Mouse (Mus musculus) stomach, postnatal 0 days (tissue): ENCODE data around the gene Dpf3. TPM values are rescaled to one million over a fixed set of nuclear protein-coding genes. Genes with fewer than 3 reads are reported as not detected.

ENCODE experiments used
- ATAC-seq: fragments of 200-750 bp; cut with Nextera tagmentation; 2 replicates; pipeline ENCODE4 v1.8.0; 2017; ENCODE audit not compliant: low FRiP score, low TSS enrichment
- DNase-seq: peaks from one replicate; pipeline ENCODE4 v3.0.0-alpha.2; 2016; ENCODE audit warnings: low spot score
- H3K27ac ChIP-seq: fragments of 300-500 bp; sonication (generic); replicated peaks from 2 replicates; pipeline ENCODE4 v1.5.1; 2014; ENCODE audit warnings: mild to moderate bottlenecking, control low read depth
- H3K27me3 ChIP-seq: fragments of 300-500 bp; sonication (generic); 2 replicates; pipeline ENCODE4 v1.6.1; 2014; ENCODE audit warnings: low read length; ENCODE audit not compliant: control insufficient read depth, insufficient read depth
- H3K36me3 ChIP-seq: fragments of 300-500 bp; sonication (generic); 2 replicates; pipeline ENCODE4 v1.6.1; 2014; ENCODE audit warnings: low read length, mixed read lengths; ENCODE audit not compliant: control insufficient read depth, insufficient read depth
- H3K4me1 ChIP-seq: fragments of 300-500 bp; sonication (generic); replicated peaks from 2 replicates; pipeline ENCODE4 v1.6.1; 2014; ENCODE audit warnings: antibody characterized with exemption; ENCODE audit not compliant: control insufficient read depth, insufficient read depth
- H3K4me2 ChIP-seq: fragments of 300-500 bp; sonication (generic); replicated peaks from 2 replicates; pipeline ENCODE4 v1.6.1; 2014; ENCODE audit warnings: low read depth, mild to moderate bottlenecking, control low read depth, moderate library complexity
- H3K4me3 ChIP-seq: fragments of 300-500 bp; sonication (generic); 2 replicates; pipeline ENCODE4 v1.5.1; 2014; ENCODE audit warnings: low read depth, low read length, control low read depth
- H3K9ac ChIP-seq: fragments of 300-500 bp; sonication (generic); 2 replicates; pipeline ENCODE4 v1.6.1; 2014; ENCODE audit warnings: mild to moderate bottlenecking, low read length, control low read depth, mixed read lengths
- H3K9me3 ChIP-seq: fragments of 300-500 bp; sonication (generic); 2 replicates; pipeline ENCODE4 v1.6.1; 2016; ENCODE audit warnings: low read length; ENCODE audit not compliant: control insufficient read depth
- CTCF ChIP-seq: IDR thresholded peaks from 2 replicates; pipeline ENCODE4 v1.5.1; 2016; ENCODE audit warnings: antibody characterized with exemption, low read depth, mild to moderate bottlenecking, moderate library complexity
- EP300 ChIP-seq: optimal IDR thresholded peaks from 2 replicates; pipeline ENCODE3; 2016; ENCODE audit warnings: antibody characterized with exemption
- WGBS: fragments of 180-500 bp; shearing (Covaris S2); extraction: QIAGEN DNeasy Blood & Tissue Kit; methylation state at CpG from one replicate; pipeline ENCODE4 v1.1.7; 2014; 5-methylcytosine and 5-hydroxymethylcytosine counted together
- polyA plus RNA-seq: library from polyadenylated mRNA; unstranded; fragments of >200 nt; fragmentation: Nextera tagmentation; extraction: Ambion mirVana; gene quantifications from 2 replicates; pipeline ENCODE4 v1.2.1, GENCODE M21; 2015

The Dpf3 gene
- polyA plus RNA-seq, 1 experiment from 2014 or later, result 3.0 TPM

DNA sequence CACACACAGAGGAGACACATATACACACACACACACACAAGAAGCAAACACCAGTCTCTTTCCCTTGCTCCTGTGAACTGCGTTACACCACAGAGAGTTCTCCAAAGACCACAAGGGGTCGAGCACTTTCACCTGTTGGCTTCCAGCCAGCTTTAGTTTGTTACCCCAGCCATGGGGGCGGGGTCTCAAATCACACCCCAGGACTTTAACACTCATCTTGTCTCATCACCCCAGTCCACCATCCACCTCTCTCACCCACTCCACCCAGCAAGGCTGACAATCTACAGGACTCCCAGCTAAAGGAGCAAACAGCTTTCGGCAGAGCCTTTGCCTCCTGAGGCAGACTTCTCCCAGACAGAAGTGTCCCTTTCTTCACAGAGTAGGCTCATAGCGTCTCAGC is 85.2 kb downstream of the Dpf3 start:
- no peak for ATAC-seq
- Histone ChIP-seq H3K27me3 (no peaks in the 10 kb centered on the region), H3K9me3 (no peaks in the 10 kb centered on the region), H3K9ac (no peak overlapping the region), H3K27ac (no peak overlapping the region), H3K4me2 (no peak overlapping the region), H3K4me1 (no peaks in the 10 kb centered on the region), H3K36me3 (no peaks in the 10 kb centered on the region), H3K4me3 (no peak overlapping the region)
- no peak for DNase-seq
- TF ChIP-seq CTCF (no peak), EP300 (no peak)
- WGBS, result 60% methylated on average over 5 of the region's 5 CpGs

DNA sequence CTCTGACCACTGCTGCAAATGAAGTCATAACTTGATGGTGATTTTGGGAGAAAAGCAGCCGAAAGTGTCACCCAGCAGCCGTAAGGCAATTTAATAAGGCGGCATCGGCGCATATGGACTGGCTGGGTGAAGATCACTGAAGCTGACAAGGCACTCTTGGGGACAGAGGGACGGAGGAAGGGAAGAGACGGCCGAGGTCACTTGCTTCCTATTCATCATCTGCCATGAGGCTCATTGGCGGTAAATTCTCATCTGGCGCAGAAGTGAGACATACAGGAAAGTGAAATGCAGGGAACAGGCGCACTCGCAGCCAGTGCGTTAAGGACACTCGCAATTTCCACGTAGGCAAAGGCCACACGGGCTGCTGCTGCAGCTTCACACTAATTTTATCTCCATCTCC is 95.5 kb downstream of the Dpf3 start:
- TF ChIP-seq CTCF (no peak), EP300 (no peak)
- H3K4me1 ChIP-seq, result no peaks in the 10 kb centered on the region
- H3K9ac ChIP-seq, result no peak overlapping the region
- H3K27ac ChIP-seq, result no peak overlapping the region
- no peak overlapping the region for H3K4me2 ChIP-seq
- no peaks in the 10 kb centered on the region for H3K36me3 ChIP-seq
- WGBS, result 82% methylated on average over 16 of the region's 16 CpGs
- H3K27me3 ChIP-seq, result no peaks in the 10 kb centered on the region
- no peaks in the 10 kb centered on the region for H3K9me3 ChIP-seq
- no peak for DNase-seq
- no peak for ATAC-seq
- no peak overlapping the region for H3K4me3 ChIP-seq

GRCm38 (mm10) chr12:83387554-83387953 is 100.0 kb downstream of the Dpf3 start:
- no peak for DNase-seq
- no peak for ATAC-seq

GRCm38 (mm10) chr12:83381072-83381471 is 106.4 kb downstream of the Dpf3 start:
- no peak overlapping the region for H3K9ac ChIP-seq
- H3K36me3 ChIP-seq, result no peaks in the 10 kb centered on the region
- ATAC-seq, result no peak
- no peaks in the 10 kb centered on the region for H3K9me3 ChIP-seq
- H3K27me3 ChIP-seq, result no peaks in the 10 kb centered on the region
- H3K4me1 ChIP-seq, result no peaks in the 10 kb centered on the region
- H3K4me2 ChIP-seq, result no peak overlapping the region
- WGBS, result 57% methylated on average over 6 of the region's 7 CpGs
- H3K4me3 ChIP-seq, result no peak overlapping the region
- DNase-seq, result no peak
- TF ChIP-seq CTCF (no peak), EP300 (no peak)
- no peak overlapping the region for H3K27ac ChIP-seq

More at GRCm38 (mm10) chr12:83387554-83387953, 100.0 kb downstream of the Dpf3 start:
- H3K27me3 ChIP-seq, result no peaks in the 10 kb centered on the region
- no peaks in the 10 kb centered on the region for H3K4me1 ChIP-seq
- TF ChIP-seq CTCF (no peak), EP300 (no peak)
- H3K4me3 ChIP-seq, result no peak overlapping the region
- H3K27ac ChIP-seq, result no peak overlapping the region
- no peaks in the 10 kb centered on the region for H3K9me3 ChIP-seq
- 45% methylated on average over 3 of the region's 3 CpGs for WGBS
- H3K36me3 ChIP-seq, result no peaks in the 10 kb centered on the region
- H3K9ac ChIP-seq, result no peak overlapping the region
- H3K4me2 ChIP-seq, result no peak overlapping the region

- TF ChIP-seq CTCF (no peak), EP300 (no peak)
- DNase-seq (no peak), ATAC-seq (no peak)
- Histone ChIP-seq H3K36me3 (no peaks in the 10 kb centered on the region), H3K9me3 (no peaks in the 10 kb centered on the region), H3K27ac (no peak overlapping the region), H3K4me2 (no peak overlapping the region), H3K4me3 (no peak overlapping the region), H3K9ac (no peak overlapping the region), H3K4me1 (no peaks in the 10 kb centered on the region), H3K27me3 (no peaks in the 10 kb centered on the region)
- WGBS, result 44% methylated on average over 3 of the region's 3 CpGs
These were observed 107.5 kb downstream of the Dpf3 start for GRCm38 (mm10) chr12:83380016-83380415.

DNA sequence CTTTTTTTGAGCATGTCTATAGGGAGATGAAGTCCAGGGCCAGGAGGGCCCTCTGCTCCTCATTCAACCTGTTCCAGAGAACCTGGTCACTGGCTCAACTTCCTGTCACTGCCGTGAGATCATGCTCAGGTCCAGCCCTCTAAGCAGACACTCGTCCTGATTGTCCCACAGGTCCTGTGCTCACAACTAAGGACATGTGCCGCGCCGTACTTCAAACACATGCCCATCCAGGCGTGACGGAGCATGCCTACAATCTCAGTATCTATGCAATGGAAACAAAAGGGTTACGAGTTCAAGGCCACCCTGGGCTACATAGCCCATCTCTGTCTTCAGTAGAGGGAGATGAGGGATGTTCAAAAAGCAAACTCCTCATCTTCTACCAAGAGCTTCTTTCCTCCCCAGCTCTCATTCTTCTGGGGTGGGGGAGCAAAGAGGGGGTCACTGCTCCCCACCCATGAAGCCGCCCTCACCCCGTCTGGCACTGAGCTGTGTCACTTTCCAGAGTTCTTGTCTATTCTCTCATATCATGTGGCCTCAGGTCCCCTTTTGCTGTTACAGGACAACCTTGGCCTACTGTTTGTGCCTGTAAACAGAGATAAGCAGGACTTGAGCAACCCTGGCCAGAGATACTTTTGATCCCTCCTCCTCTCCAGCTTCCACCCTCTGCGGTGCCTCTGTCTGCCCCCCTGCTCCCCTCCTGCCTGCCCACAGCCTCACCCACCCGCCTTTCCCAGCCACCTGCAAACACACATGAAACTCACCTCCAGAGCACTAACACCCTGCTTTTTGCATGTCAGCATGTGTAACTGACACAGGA is 112.3 kb downstream of the Dpf3 start:
- TF ChIP-seq EP300, result no peak
- no peak for TF ChIP-seq CTCF
- no peak overlapping the region for H3K4me3 ChIP-seq
- H3K9me3 ChIP-seq, result no peaks in the 10 kb centered on the region
- no peak overlapping the region for H3K4me2 ChIP-seq
- H3K27ac ChIP-seq, result no peak overlapping the region
- ATAC-seq, result peak; percentile 40; the same call in 1 of the 2 replicates
- no peak overlapping the region for H3K9ac ChIP-seq
- H3K27me3 ChIP-seq, result no peaks in the 10 kb centered on the region
- DNase-seq, result no peak
- no peaks in the 10 kb centered on the region for H3K4me1 ChIP-seq
- WGBS, result 75% methylated on average over 12 of the region's 12 CpGs
- no peaks in the 10 kb centered on the region for H3K36me3 ChIP-seq
